Mouse (Mus musculus) megakaryocyte progenitor cell, adult 5-6 weeks (primary cell): Measurements from ENCODE around the gene D330020A13Rik. TPM values are rescaled to one million over a fixed set of nuclear protein-coding genes. Genes with fewer than 3 reads are reported as not detected.

Experiments used
- ATAC-seq: replicated peaks from 2 replicates; pipeline ENCODE4 v1.8.0; 2016; ENCODE audit warnings: mild to moderate bottlenecking, moderate TSS enrichment, inconsistent platforms; ENCODE audit not compliant: poor library complexity
- total RNA-seq, 2 experiments: library from RNA; stranded (forward) in 1 of 2; stranded (reverse) in 1 of 2; fragments of 157-497, 149-512 nt in 1 of 2; fragments of 200-1000 nt in 1 of 2; gene quantifications; 2 replicates each; pipeline versions ENCODE4 v1.2.3 to v1.2.4; 2015 to 2017

Gene D330020A13Rik
- total RNA-seq (2015) = not detected in 2 replicates
- total RNA-seq (2017) = not detected in 2 replicates

GRCm38 (mm10) chr6:120294056-120294784 lies at the start of gene D330020A13Rik, which contains the start of gene B4galnt3:
Gene D330020A13Rik, plus strand, starts transcription at chr6:120294364.
Gene B4galnt3, minus strand, starts transcription at chr6:120294559.
- ATAC-seq = peak; percentile 39

- no peak for ATAC-seq
Observed at GRCm38 (mm10) chr6:120246676-120247075, 47.5 kb upstream of the D330020A13Rik start.

DNA sequence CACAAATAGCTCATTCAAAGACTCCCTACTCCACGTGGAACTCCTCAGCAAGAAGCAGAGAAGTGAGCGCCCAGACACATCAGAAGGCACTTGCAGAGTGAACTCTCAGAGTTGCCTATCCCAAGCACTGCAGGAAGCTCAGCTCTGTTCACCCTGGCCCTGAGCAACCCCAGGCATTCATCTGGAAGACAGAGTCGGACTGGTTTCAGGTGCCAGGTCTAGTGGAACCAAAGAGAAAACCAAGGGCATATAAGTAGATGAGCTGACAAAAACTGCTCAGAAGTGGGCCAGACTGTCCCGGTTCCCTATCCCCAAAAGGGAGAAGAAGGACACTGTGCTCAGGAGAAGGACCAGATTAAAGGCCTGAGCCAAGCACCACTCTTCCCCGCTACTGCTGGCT lies 44.3 kb upstream of the D330020A13Rik start:
- ATAC-seq = no peak

DNA sequence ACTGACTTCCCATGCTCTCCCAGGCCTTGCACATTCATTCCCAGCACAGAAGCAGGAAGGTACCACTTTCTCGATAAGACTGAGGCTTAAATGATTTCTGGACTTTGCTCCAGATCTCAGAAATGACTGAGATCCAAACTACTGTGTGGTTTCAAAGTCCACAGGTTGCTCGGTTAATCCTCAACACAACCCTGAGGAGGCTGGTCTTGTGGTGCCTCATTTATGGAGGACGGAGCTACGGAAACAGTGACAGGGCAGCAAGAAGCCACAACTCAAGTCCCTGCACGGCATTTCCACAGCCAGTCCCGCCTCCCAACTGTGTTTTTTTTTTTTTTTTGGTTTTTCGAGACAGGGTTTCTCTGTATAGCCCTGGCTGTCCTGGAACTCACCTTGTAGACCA lies 43.2 kb upstream of the D330020A13Rik start:
- no peak for ATAC-seq

GRCm38 (mm10) chr6:120252741-120253140 lies 41.4 kb upstream of the D330020A13Rik start:
- no peak for ATAC-seq

DNA sequence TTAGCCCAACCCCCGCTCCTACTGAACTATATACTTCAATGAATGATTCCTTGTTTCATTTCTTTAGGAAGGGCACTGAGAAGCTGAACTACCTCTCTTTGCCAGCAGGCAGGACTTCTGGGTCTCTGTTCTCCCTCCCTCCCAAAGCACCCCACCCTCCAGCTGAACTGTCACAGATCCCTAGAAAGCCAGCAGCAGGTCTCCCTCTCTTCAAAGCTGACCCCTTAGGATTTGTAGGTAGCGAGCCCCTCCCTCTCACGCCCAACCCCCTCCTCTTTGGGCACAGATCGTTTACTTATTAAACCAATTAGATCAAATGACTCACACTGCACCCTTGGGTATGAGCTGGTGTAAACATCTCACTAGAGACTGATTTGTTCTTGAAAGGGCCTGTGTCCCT lies 39.5 kb upstream of the D330020A13Rik start:
- no peak for ATAC-seq

DNA sequence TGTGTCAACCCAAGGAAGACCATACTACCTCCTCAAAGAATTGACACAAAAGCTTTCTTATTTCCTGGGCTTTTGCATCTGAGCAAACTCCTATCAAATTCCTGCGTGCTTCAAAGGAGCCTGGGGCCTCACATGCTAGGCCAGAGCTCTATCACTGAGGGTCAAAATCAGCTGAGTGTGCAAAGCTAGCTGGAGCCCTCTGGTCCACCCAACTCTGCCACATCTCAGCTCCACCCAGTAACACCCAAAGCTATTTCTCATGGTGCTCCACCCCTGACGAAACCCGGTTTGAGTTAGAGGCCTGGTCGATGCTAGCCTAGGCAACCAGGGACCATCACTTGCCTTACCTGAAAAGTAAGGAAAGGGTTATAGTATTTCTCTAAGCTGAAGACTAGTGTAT lies 39.0 kb upstream of the D330020A13Rik start:
- no peak for ATAC-seq

GRCm38 (mm10) chr6:120255701-120256100 lies 38.5 kb upstream of the D330020A13Rik start:
- ATAC-seq = no peak

DNA sequence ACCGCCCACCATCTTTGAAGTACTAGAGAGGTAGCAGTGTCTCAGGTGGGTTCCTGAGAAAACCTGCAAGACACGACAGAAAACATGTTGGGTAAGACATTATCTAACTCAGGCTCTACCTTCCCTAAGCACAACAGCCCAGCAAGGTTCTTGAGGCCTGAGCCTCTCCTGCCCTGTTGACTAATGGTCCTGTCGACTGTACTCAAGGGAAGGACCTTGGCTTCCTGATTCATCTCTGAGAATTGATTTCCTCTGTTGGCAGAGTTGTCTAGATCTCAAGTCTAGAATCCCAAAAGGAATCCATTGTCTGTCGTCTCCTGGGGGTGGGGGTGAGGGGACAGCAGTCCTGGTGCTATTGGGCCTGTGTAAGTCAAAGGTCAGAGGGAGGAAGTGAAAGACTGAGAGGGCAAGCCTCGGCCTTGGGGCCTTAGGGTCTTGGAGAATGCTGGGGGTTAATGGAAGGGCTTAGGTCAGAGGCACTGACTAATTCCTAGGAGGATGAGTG lies 37.7 kb upstream of the D330020A13Rik start:
- no peak for ATAC-seq

DNA sequence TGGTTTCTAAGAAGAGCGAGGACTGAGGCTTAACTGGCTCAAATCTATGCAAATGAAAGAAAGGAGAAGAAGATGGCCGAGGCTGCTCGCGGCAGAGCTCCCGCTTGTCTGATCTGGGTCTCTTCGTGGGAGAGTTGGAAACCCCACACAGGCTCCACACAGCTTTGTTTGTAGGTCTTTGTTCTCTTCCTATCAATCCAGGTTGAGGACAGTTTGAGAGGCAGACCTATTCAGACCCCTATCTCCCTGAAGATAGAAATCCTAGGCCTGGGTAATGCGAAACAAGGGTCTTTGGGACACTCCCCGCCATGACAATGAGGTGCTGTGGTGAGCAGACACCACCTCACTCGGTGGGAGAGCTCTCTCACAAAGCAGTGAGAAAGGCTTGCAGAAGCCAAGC lies 34.7 kb upstream of the D330020A13Rik start:
- no peak for ATAC-seq

- no peak for ATAC-seq
Observed at GRCm38 (mm10) chr6:120262886-120263531, 31.2 kb upstream of the D330020A13Rik start.

GRCm38 (mm10) chr6:120263608-120264007 lies 30.6 kb upstream of the D330020A13Rik start:
- no peak for ATAC-seq

- no peak for ATAC-seq
Observed at GRCm38 (mm10) chr6:120264151-120264550, 30.0 kb upstream of the D330020A13Rik start.

DNA sequence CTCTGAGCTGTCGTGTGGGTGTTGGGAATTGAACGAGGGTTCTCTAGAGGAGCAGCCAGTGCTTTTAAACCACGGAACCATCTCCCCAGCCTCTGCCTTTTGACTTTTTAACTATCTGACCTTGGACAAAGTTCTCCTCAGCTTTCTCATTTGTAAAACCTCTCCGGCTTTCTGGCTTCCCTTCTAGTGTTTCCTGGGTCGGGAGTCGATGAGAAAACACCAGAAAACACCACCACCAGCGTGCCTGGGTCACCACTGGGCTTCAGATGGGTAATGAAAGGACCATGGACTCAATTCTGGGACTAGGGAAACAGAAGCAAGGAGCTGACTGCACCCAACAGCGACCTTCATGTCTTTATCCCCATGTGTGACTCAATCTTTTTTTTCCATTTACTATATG lies 20.0 kb upstream of the D330020A13Rik start:
- ATAC-seq = no peak

GRCm38 (mm10) chr6:120274887-120275286 lies 19.3 kb upstream of the D330020A13Rik start:
- no peak for ATAC-seq

DNA sequence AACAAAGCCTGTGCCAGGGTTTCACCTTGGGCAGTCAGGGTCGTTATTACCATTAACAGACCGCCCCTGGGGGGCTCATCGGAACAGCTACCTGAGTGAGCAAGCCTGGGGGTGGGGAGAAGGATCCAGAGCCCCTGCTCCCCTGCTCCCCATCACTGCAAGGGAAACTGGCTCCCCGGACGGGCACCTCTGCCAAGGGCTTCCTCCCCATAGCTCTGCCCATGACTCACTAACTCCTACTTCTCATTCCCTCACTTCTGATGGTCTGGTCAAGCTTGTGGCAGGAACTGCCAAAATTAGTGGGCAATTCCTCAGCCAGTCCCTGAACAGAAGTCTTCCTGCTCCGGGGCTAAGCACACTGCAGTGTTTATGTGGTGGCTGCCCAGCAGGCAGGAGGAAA lies 18.9 kb upstream of the D330020A13Rik start:
- no peak for ATAC-seq

DNA sequence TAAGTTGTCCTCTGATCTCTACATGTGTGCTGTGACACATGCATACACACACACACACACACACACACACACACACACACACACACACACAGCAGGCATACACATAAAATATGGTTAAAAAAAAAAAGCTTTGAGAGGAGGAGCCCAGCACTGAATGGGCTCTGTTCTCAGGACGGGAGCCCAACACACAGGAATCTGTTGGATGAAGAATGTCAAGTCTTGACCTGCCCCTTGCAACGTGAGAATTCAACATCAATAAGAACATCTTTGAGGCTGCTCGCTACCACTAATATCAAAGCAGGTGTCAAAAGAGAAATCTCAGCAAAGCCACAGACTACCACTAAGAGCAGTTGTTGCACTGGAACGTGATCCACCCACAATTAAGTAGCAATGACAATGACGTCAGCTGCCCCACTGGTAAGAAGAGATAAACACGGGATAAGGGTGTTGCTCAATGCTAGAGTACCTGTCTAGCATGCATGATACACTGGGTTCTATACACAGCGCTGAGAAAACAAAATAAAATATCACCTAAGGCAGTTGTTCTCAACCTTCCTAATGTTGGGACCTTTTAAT lies 17.2 kb upstream of the D330020A13Rik start:
- ATAC-seq = no peak

- ATAC-seq = no peak
Observed at GRCm38 (mm10) chr6:120287279-120287678, 6.9 kb upstream of the D330020A13Rik start.

- ATAC-seq = no peak
Observed at GRCm38 (mm10) chr6:120288541-120288940, 5.6 kb upstream of the D330020A13Rik start.

GRCm38 (mm10) chr6:120289430-120289829 lies 4.7 kb upstream of the D330020A13Rik start:
- ATAC-seq = no peak

- no peak for ATAC-seq
Observed at GRCm38 (mm10) chr6:120291396-120292009, 2.7 kb upstream of the D330020A13Rik start.
